Mouse (Mus musculus): ENCODE measurements around the gene Csnk1g1.

DNA sequence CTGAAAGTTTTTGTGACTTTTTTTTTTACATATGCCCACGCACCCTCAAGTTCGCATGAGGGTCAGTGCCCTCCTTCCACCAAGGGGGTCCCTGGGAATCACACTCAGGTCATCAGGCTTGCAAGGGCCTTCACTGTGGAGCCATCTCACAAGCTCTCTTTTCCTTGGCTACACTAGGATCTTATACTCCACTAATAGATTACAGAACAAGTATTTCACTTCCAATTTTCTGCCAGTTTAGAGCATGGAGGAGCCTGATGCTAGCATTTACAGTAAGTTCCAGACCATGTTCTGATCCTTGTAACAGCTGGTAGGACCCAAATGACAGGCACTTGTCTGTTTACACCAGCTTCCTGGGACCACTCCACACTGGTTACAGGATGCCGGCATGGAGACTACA is 169.3 kb downstream of the Csnk1g1 start:
- TF ChIP-seq GATA1 (IDR thresholded peaks at IDR 0.05; ENCODE audit: borderline replicate concordance, low read length) (no peak), FLI1 (IDR thresholded peaks at IDR 0.05; ENCODE audit: low read length) (no peak)

All from megakaryocyte, embryonic 14.5 days (primary cell).